Mouse (Mus musculus): ENCODE measurements around the gene Idi2. TPM values are rescaled to one million over a fixed set of nuclear protein-coding genes. Genes with fewer than 3 reads are reported as not detected.

Idi2 gene
- polyA plus RNA-seq, 1 experiment from 2014 or later: not detected

Small RNAs within 50 kb of the gene (microRNA-seq; reads per million reads assigned to microRNA genes)
- not detected for gene Gm22750

Other genes with a start within 250 kb of the Idi2 start
- 26.2 and 26.4 TPM in 2 replicates for gene Wdr37, start 81.0 kb upstream of the Idi2 start, polyA plus RNA-seq (2014; fragmentation: Nextera tagmentation; extraction: Ambion mirVana)
- gene Idi1, start 67.4 kb upstream of the Idi2 start, polyA plus RNA-seq (2014; fragmentation: Nextera tagmentation; extraction: Ambion mirVana): 84.2 and 94.1 TPM in 2 replicates
- not detected in 2 replicates for gene Gm9745, start 4.6 kb upstream of the Idi2 start, polyA plus RNA-seq (2014; fragmentation: Nextera tagmentation; extraction: Ambion mirVana)
- 85.1 and 85.6 TPM in 2 replicates for gene Gtpbp4, start 43.2 kb downstream of the Idi2 start, polyA plus RNA-seq (2014; fragmentation: Nextera tagmentation; extraction: Ambion mirVana)
- gene Larp4b, start 141.0 kb downstream of the Idi2 start, polyA plus RNA-seq (2014; fragmentation: Nextera tagmentation; extraction: Ambion mirVana): 50.7 and 53.1 TPM in 2 replicates

Data from stomach, embryonic 14.5 days (tissue).